Mouse (Mus musculus) adrenal gland, adult 2 months (tissue): ENCODE measurements around the gene Nid2. TPM values are rescaled to one million over a fixed set of nuclear protein-coding genes. Genes with fewer than 3 reads are reported as not detected.

ENCODE experiments used
- DNase-seq: peaks from one replicate; pipeline ENCODE4 v3.0.0; 2021
- polyA plus RNA-seq: library from polyadenylated mRNA; depleted of rRNA; stranded (reverse); fragments of >200 nt; gene quantifications from 2 replicates; pipeline ENCODE4 v1.2.3, GENCODE M21; 2012; rRNA removed
- total RNA-seq, 2 experiments: library from RNA; stranded (reverse); gene quantifications; 2 replicates each; pipeline ENCODE4 v1.2.3; 2021

Nid2 gene
- total and polyA plus RNA-seq, 3 experiments = 10.8 to 16.6 (median 14.9) TPM

DNA sequence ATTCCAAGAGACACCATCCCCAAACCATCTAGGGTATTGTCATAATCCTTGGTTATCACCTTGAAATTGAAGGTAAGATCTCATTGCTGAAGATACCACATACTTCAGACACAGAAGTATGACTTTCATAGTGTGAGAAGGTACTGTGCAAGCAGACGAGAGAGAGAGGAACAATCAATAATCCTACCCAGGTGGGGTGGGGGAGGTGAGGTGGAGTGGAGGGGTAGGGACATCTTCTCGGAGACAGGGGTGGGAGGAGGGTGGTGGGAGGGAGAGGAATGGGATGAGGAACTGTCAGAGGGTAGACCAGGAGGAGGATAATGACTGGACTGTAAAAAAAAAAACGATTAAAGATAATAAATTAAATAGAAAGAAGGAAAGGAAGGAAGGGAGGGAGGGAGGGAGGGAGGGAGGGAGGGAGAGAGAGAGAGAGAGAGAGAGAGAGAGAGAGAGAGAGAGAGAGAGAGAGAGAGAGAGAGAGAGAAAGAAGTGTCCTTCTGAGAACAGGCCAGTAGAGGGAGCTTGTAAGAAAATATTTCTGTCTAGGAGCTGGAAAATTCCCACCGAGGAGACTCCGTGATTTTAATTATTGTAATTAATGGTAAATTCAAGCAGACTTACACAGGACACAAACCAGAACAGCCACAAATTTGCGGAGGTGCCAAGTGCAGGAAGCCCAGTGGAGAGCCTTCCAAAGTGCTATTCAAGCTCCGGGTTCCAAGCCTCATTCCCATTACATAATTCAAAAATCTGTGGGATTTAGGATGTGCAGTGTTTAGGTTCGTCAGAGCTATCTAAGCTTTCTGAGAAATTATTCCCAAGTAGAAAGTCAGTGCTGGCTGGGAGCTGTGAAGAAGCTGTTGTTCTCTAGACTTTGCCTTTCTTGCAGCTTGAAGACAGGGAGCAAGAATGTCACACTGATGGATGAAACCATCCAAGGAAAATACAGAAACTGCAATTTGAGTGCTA is 108.0 kb downstream of the Nid2 start:
- no peak for DNase-seq

GRCm38 (mm10) chr14:19860281-19860680 is 109.2 kb downstream of the Nid2 start:
- DNase-seq = no peak

Other genes with a start within 250 kb of the Nid2 start
- gene Gm2244, start 201.3 kb upstream of the Nid2 start, total RNA-seq = not detected
- gene Gm2244, start 201.3 kb upstream of the Nid2 start, polyA plus RNA-seq = not detected in 2 replicates
- under 1 TPM; 0.61 to 0.69 TPM for gene Gm2237, start 166.1 kb upstream of the Nid2 start, total RNA-seq
- gene Gm2237, start 166.1 kb upstream of the Nid2 start, polyA plus RNA-seq = 0.06 and 0.17 TPM in 2 replicates
- not detected for gene Gm5458, start 148.7 kb upstream of the Nid2 start, total RNA-seq
- gene Gm5458, start 148.7 kb upstream of the Nid2 start, polyA plus RNA-seq = not detected in 2 replicates
- gene Rtraf, start 72.6 kb downstream of the Nid2 start, total RNA-seq = 10 to 100 TPM; 75.4 to 84.4 TPM
- 7.3 and 12.6 TPM in 2 replicates for gene Rtraf, start 72.6 kb downstream of the Nid2 start, polyA plus RNA-seq
- 10 to 100 TPM; 32.8 to 39.5 TPM for gene Gng2, start 226.4 kb downstream of the Nid2 start, total RNA-seq
- gene Gng2, start 226.4 kb downstream of the Nid2 start, polyA plus RNA-seq = 3.3 and 3.7 TPM in 2 replicates